Mouse (Mus musculus) Muller cell, postnatal 12 days (primary cell): ENCODE data around the gene Kcnk4.
A peak's percentile ranks its signal among the peaks of the same experiment; 100 is the strongest.

Source experiments
- DNase-seq: peaks from one replicate; pipeline ENCODE4 v3.0.0-alpha.2; 2015; ENCODE audit errors: inconsistent ontology term

The Kcnk4 gene

GRCm38 (mm10) chr19:6968491-6969271, 34.4 kb upstream of the Kcnk4 start:
- DNase-seq = no peak

- no peak for DNase-seq
These were observed 22.1 kb upstream of the Kcnk4 start for GRCm38 (mm10) chr19:6956461-6956860.

GRCm38 (mm10) chr19:6955424-6955823, 21.1 kb upstream of the Kcnk4 start:
- no peak for DNase-seq

GRCm38 (mm10) chr19:6954046-6954445, 19.7 kb upstream of the Kcnk4 start:
- peak; percentile 40 for DNase-seq

GRCm38 (mm10) chr19:6952712-6953037, 18.4 kb upstream of the Kcnk4 start:
- no peak for DNase-seq

GRCm38 (mm10) chr19:6951994-6952711, 17.8 kb upstream of the Kcnk4 start:
- peak; percentile 94 for DNase-seq

GRCm38 (mm10) chr19:6951381-6951968, 17.2 kb upstream of the Kcnk4 start:
- DNase-seq = peak; percentile 97

- DNase-seq = peak; percentile 66
These were observed 16.4 kb upstream of the Kcnk4 start for GRCm38 (mm10) chr19:6950613-6951153.

GRCm38 (mm10) chr19:6949951-6950350, 15.6 kb upstream of the Kcnk4 start:
- DNase-seq = no peak

- DNase-seq = no peak
These were observed 15.2 kb upstream of the Kcnk4 start for GRCm38 (mm10) chr19:6949532-6949931.

GRCm38 (mm10) chr19:6948186-6948585, 13.9 kb upstream of the Kcnk4 start:
- DNase-seq = no peak

- DNase-seq = no peak
These were observed 13.4 kb upstream of the Kcnk4 start for GRCm38 (mm10) chr19:6947742-6948141.

GRCm38 (mm10) chr19:6943709-6944108, 9.4 kb upstream of the Kcnk4 start:
- no peak for DNase-seq

- DNase-seq = no peak
These were observed 8.4 kb upstream of the Kcnk4 start for GRCm38 (mm10) chr19:6942764-6943163.

- peak; percentile 98 for DNase-seq
These were observed 8.0 kb upstream of the Kcnk4 start, which contains the start of gene Gpr137 for GRCm38 (mm10) chr19:6942249-6942691. Gpr137 (minus strand) TSS chr19:6942480.

- DNase-seq = peak; percentile 95
These were observed 7.3 kb upstream of the Kcnk4 start, which contains the start of gene Bad for GRCm38 (mm10) chr19:6941372-6942248. Bad (plus strand) TSS chr19:6941861.

- no peak for DNase-seq
These were observed 6.4 kb upstream of the Kcnk4 start for GRCm38 (mm10) chr19:6940396-6941351.

- DNase-seq = no peak
These were observed 5.0 kb upstream of the Kcnk4 start for GRCm38 (mm10) chr19:6939106-6940002.
